Mouse (Mus musculus) midbrain, embryonic 15.5 days (tissue): ENCODE results near the gene B4galt4. TPM values are rescaled to one million over a fixed set of nuclear protein-coding genes. Genes with fewer than 3 reads are reported as not detected.

Source experiments
- ATAC-seq: fragments of 200-750 bp; cut with Nextera tagmentation; replicated peaks from 2 replicates; pipeline ENCODE4 v1.8.0; 2017; ENCODE audit warnings: moderate TSS enrichment
- H3K27ac ChIP-seq: fragments of 300-500 bp; sonication (generic); 2 replicates; pipeline ENCODE4 v1.5.1; 2015; ENCODE audit warnings: mild to moderate bottlenecking, inconsistent platforms
- H3K27me3 ChIP-seq: fragments of 300-500 bp; sonication (generic); replicated peaks from 2 replicates; pipeline ENCODE4 v1.6.1; 2015; ENCODE audit warnings: inconsistent platforms
- H3K36me3 ChIP-seq: fragments of 300-500 bp; sonication (generic); replicated peaks from 2 replicates; pipeline ENCODE4 v1.6.1; 2015; ENCODE audit warnings: inconsistent platforms
- H3K4me1 ChIP-seq: fragments of 300-500 bp; sonication (generic); 2 replicates; pipeline ENCODE4 v1.6.1; 2015; ENCODE audit warnings: inconsistent platforms
- H3K4me2 ChIP-seq: fragments of 300-500 bp; sonication (generic); 2 replicates; pipeline ENCODE4 v1.6.1; 2015; ENCODE audit warnings: inconsistent platforms, mild to moderate bottlenecking, moderate library complexity
- H3K4me3 ChIP-seq: fragments of 300-500 bp; sonication (generic); 2 replicates; pipeline ENCODE4 v1.5.1; 2015; ENCODE audit warnings: mild to moderate bottlenecking, inconsistent platforms
- H3K9ac ChIP-seq: fragments of 300-500 bp; sonication (generic); 2 replicates; pipeline ENCODE4 v1.6.1; 2015; ENCODE audit warnings: mild to moderate bottlenecking, inconsistent platforms
- H3K9me3 ChIP-seq: fragments of 300-500 bp; sonication (generic); 2 replicates; pipeline ENCODE4 v1.6.1; 2016; ENCODE audit warnings: inconsistent platforms
- WGBS: fragments of 180-500 bp; shearing (Covaris S2); methylation state at CpG from one replicate; pipeline ENCODE4 v1.1.7; 2015; ENCODE audit warnings: mixed read lengths; 5-methylcytosine and 5-hydroxymethylcytosine counted together
- polyA plus RNA-seq: library from polyadenylated mRNA; unstranded; fragments of >200 nt; fragmentation: Nextera tagmentation; extraction: Ambion mirVana; gene quantifications from 2 replicates; pipeline ENCODE4 v1.2.1, GENCODE M21; 2015

B4galt4 gene
- polyA plus RNA-seq, 1 experiment from 2014 or later, result 30.0 TPM

DNA sequence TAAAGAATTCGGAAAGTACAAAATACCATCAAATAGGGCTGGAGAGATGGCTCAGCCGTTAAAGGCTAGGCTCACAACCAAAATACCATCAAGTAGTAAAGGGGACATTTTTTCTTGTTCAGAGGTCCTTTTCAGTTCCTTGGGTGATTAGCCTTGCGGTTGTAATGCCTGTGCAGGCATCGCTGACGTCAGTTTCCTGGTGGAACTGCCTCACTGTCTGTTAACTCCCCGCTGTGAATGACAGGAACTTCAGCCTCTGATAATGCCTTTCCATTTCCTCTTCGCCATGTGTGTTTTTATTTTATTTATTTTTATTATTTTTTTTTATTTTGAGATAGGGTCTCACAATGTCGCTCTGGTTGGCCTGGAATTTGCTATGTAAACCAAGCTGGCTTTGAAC lies 11.1 kb upstream of the B4galt4 start:
- Histone ChIP-seq H3K4me3 (no peak overlapping the region), H3K27me3 (no peaks in the 10 kb centered on the region), H3K4me1 (no peaks in the 10 kb centered on the region), H3K27ac (no peak overlapping the region), H3K4me2 (no peak overlapping the region), H3K9ac (no peak overlapping the region), H3K36me3 (no peaks in the 10 kb centered on the region), H3K9me3 (no peaks in the 10 kb centered on the region)
- no peak for ATAC-seq
- 74% methylated on average over 8 of the region's 8 CpGs for WGBS

DNA sequence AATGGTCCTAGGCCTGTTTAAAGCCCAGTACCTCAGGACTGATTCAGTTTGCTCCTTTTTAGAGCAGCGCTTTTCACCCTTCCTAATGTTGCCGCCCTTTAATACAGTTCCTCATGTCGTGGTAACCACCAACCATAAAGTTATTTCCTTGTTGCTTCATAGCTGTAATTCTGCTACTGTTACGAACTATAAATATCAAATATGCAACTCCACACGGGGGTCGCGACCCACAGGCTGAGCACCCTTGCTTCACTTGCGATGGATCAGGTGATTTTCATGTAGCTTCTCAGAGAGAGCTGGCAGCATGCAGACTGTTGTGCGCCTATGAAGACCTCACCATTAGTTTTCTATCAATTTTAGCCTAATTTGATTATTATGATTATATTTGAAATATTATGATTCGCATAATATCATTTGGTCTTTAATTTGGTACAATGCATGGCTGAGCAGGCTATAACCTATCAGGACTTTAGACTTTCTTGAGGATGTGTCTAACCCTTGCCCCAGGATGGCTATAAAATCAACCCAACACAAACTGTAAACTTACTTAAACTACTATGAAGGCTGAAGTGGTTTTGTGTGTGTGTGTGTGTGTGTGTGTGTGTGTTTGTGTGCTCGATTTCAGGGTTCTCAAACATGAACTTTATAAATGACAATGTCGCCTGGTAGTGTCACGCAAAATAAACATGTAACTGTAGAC lies 710 bp upstream of the B4galt4 start:
- Histone ChIP-seq H3K9ac (0 out of 2 replicates have a peak overlapping the region, but pooled peaks have one; percentile 92), H3K4me3 (peak overlapping the region; percentile 82), H3K27ac (peak overlapping the region; percentile 86; the same call in 1 of the 2 replicates), H3K36me3 (no peaks in the 10 kb centered on the region), H3K4me1 (peaks cover 10% of the 10 kb centered on the region; the same call in 1 of the 2 replicates), H3K9me3 (no peaks in the 10 kb centered on the region), H3K27me3 (no peaks in the 10 kb centered on the region), H3K4me2 (peak overlapping the region; percentile 80)
- no peak for ATAC-seq
- WGBS, result 87% methylated on average over 13 of the region's 13 CpGs

DNA sequence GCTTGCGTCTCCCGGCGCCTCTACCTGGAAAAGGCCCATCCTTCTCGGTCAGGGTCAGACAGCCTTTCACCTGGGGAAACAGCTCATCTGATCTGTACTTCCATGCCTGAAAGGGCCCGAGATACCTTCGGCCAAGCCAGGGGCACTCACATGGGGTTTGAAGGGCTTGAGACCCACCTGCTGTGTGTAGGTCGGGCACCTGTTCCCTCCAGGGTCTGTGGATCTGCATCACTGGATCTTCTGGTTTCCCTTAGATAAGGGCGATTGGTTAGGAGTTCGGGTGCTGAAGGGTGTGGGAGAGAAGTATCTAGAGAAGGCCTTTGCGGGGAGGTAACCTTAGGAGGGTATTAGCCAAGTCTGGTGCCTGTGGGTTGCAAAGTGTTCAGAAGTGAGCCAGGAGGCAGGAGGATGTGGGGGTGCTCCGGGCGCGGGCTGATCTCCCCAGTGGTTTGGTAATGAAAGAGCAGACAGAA lies 631 bp downstream of the B4galt4 start:
- H3K4me1 ChIP-seq, result peaks cover 10% of the 10 kb centered on the region; the same call in 1 of the 2 replicates
- WGBS, result under 1% methylated on average over 13 of the region's 13 CpGs

DNA sequence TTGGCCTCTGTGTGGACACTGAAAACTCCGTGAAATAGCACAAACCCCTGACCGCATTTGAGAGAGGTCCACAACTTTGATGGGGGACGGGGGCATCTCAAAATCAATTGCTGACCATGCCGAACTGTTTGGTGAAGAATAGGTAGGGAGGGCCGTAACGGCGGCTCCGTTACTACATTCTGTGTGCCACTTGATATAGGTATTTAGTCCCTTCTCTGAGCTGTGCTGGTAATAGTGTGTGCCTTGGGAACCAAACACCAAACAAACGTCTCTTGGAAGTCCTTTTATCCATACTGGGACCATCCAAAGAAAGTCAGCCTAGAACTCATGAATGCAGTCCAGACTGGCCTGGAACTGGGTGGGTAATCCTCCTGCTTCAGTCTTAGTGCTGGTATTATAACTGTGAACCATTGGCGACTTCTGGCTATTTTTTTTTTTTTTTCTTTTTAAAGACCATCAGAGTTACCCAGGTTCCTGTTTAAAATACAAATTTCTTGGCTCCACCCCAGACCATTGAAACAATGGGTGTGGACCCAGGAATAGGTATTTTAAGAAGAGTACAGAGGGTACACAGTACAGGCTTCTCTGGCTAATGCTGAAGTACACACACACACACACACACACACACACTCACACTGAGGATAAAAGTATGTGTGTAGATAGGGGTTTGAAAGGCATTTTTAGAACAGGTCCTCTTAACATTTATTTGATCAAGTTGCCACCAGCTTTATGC lies 2.0 kb downstream of the B4galt4 start:
- WGBS, result 90% methylated on average over 10 of the region's 10 CpGs
- Histone ChIP-seq H3K27me3 (no peaks in the 10 kb centered on the region), H3K4me1 (peaks cover 10% of the 10 kb centered on the region; the same call in 1 of the 2 replicates), H3K9me3 (no peaks in the 10 kb centered on the region), H3K4me2 (no peak overlapping the region), H3K27ac (no peak overlapping the region), H3K4me3 (no peak overlapping the region), H3K9ac (no peak overlapping the region), H3K36me3 (no peaks in the 10 kb centered on the region)
- no peak for ATAC-seq

More for the DNA sequence above, 631 bp downstream of the B4galt4 start:
- H3K9me3 ChIP-seq, result no peaks in the 10 kb centered on the region
- H3K4me3 ChIP-seq, result peak overlapping the region; percentile 82
- peak overlapping the region; percentile 92 for H3K9ac ChIP-seq
- H3K27me3 ChIP-seq, result no peaks in the 10 kb centered on the region
- H3K36me3 ChIP-seq, result no peaks in the 10 kb centered on the region
- ATAC-seq, result peak; percentile 77
- peak overlapping the region; percentile 86 for H3K27ac ChIP-seq
- H3K4me2 ChIP-seq, result peak overlapping the region; percentile 80

DNA sequence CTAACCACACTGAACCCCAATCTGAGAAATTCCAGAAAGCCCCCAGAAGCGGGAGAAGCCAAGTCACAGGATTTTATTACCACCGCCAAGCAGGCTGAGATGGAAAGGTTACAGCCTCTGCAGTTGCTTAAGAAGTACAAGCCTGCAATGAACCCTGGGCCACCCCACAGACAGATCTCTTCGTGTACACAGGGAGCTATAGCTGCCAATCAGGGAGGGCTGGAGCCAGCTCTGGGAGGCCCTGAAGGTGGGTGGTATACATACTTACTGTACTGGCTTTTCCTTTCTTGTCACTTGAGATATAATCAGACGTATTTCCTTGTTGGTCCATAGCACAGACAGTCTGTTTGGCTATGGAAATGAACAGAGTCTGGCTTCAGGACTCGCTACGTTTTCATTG lies 8.7 kb downstream of the B4galt4 start:
- no peak overlapping the region for H3K27ac ChIP-seq
- H3K36me3 ChIP-seq, result no peaks in the 10 kb centered on the region
- 86% methylated on average over 6 of the region's 6 CpGs for WGBS
- ATAC-seq, result no peak
- no peak overlapping the region for H3K9ac ChIP-seq
- H3K4me2 ChIP-seq, result no peak overlapping the region
- no peak overlapping the region for H3K4me3 ChIP-seq
- no peaks in the 10 kb centered on the region for H3K9me3 ChIP-seq
- no peaks in the 10 kb centered on the region for H3K4me1 ChIP-seq
- H3K27me3 ChIP-seq, result no peaks in the 10 kb centered on the region

DNA sequence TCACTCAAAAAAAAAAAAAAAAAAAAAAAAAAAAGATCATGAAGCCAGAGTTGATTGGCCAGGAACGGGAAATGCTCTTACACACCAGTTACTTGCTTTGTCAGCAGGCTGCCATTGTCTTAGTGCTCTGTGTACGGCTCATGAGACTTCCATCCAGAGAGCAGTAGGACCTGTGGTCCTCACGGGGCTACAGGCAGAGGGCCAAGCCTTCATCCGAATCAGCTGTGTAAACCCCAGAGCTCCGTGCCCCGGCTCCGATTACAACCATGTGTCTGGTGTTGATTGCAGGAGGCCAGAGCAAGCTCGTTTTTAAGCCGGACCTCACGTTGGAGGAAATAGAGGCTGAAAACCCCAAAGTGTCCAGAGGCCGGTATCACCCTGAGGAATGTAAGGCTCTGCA lies 11.6 kb downstream of the B4galt4 start:
- Histone ChIP-seq H3K27me3 (no peaks in the 10 kb centered on the region), H3K27ac (no peak overlapping the region), H3K4me2 (no peak overlapping the region), H3K4me3 (no peak overlapping the region), H3K36me3 (peaks cover 11% of the 10 kb centered on the region; the same call in 1 of the 2 replicates), H3K9ac (no peak overlapping the region), H3K4me1 (no peaks in the 10 kb centered on the region), H3K9me3 (no peaks in the 10 kb centered on the region)
- no peak for ATAC-seq
- 67% methylated on average over 11 of the region's 11 CpGs for WGBS

DNA sequence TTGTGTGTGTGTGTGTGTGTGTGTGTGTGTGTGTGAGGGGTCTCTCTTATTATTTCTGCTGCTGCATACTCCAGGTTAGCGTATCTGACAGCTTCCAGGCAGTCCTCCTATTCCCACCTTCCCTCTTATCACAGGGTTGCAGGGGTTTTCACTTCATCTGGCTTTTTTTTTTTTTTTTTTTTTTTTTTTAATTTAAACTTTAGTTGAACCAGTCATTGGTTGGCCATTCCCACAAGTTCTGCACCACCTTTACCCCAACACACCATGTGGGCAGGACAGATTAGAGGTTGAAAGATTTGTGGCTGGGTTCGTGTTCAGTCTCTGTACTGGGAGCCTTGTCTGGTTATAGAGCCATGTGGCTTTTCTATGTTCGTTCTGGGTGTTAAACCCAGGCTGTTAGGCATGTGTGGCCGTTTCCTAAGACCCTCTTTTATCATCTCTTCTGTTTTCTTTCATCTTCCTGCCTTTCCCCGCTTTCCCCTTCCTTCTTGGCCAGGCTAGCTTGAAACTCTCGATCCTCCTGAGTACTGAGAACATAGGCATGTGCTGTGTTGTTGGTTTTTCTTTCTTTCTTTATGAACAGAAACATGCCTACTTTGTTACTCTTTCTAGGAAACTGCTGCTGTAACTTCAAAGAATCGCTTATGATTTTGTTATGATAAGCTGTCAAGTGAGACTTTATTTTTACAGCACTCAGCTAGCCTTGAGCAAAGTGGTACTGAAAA lies 13.6 kb downstream of the B4galt4 start:
- H3K4me3 ChIP-seq, result no peak overlapping the region
- H3K27ac ChIP-seq, result no peak overlapping the region
- ATAC-seq, result no peak
- peaks cover 16% of the 10 kb centered on the region; the same call in 1 of the 2 replicates for H3K36me3 ChIP-seq
- H3K27me3 ChIP-seq, result no peaks in the 10 kb centered on the region
- no peaks in the 10 kb centered on the region for H3K9me3 ChIP-seq
- no peak overlapping the region for H3K9ac ChIP-seq
- H3K4me2 ChIP-seq, result no peak overlapping the region
- WGBS, result 79% methylated on average over 7 of the region's 7 CpGs
- H3K4me1 ChIP-seq, result no peaks in the 10 kb centered on the region

DNA sequence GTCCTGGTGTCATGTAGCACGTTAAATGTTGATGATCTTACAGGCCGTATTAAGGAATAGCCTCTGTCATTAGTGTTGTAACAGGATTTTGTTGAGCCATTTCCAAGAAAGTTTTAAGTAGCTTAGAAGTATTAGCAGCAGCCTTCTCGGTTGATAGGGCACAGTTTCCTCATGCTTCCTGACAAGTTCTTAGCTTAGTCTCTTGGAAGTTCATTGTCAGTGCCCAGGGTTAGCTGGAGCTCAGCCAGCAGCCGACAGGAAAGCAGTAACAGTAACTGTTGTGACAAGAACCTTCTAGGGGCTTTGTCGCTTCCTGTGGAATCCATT lies 14.1 kb downstream of the B4galt4 start:
- no peak overlapping the region for H3K9ac ChIP-seq
- no peak overlapping the region for H3K4me2 ChIP-seq
- H3K36me3 ChIP-seq, result peaks cover 16% of the 10 kb centered on the region; the same call in 1 of the 2 replicates
- no peaks in the 10 kb centered on the region for H3K9me3 ChIP-seq
- H3K27ac ChIP-seq, result no peak overlapping the region
- H3K4me3 ChIP-seq, result no peak overlapping the region
- 43% methylated on average over 5 of the region's 5 CpGs for WGBS
- ATAC-seq, result no peak
- H3K4me1 ChIP-seq, result no peaks in the 10 kb centered on the region
- no peaks in the 10 kb centered on the region for H3K27me3 ChIP-seq

DNA sequence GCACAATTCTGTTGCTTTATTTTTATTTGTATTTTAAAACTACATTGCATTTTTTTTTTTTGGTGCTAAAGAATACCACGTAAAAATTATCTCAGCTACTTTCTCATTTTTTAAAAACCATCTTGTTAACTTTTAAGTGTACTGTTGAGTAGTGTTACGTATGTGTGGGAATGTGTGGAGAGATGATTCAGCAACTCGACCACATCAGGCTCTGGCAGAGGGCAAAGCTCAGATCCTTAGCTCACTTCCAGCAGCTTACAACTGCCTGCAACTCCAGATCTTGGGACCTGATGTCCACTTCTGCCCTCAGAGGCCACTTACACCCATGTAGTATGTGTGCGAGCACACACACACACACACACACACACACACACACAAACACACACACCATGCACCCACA lies 14.5 kb downstream of the B4galt4 start:
- Histone ChIP-seq H3K4me2 (no peak overlapping the region), H3K27ac (no peak overlapping the region), H3K4me1 (no peaks in the 10 kb centered on the region), H3K4me3 (no peak overlapping the region), H3K9ac (no peak overlapping the region), H3K9me3 (no peaks in the 10 kb centered on the region), H3K27me3 (no peaks in the 10 kb centered on the region), H3K36me3 (peaks cover 16% of the 10 kb centered on the region; the same call in 1 of the 2 replicates)
- WGBS, result 85% methylated on average over 4 of the region's 4 CpGs
- ATAC-seq, result no peak

DNA sequence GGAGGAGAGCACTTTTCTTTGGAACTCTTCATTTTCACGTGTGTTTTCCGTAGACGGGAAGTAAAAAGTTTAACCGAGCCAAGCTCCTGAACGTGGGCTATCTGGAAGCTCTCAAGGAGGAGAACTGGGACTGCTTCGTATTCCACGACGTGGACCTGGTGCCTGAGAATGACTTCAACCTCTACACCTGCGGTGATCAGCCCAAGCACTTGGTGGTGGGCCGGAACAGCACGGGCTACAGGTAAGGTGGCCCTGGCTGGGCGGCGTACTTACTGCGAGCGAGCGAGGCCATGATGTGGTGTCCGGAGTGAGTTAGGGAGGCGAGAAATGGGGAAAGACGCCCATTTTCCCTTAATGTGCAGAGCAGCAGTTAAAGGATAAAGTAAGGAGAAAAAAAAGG lies 15.6 kb downstream of the B4galt4 start:
- no peak for ATAC-seq
- Histone ChIP-seq H3K4me3 (no peak overlapping the region), H3K9ac (no peak overlapping the region), H3K4me2 (no peak overlapping the region), H3K36me3 (peaks cover 16% of the 10 kb centered on the region; the same call in 1 of the 2 replicates), H3K27me3 (no peaks in the 10 kb centered on the region), H3K9me3 (no peaks in the 10 kb centered on the region), H3K27ac (no peak overlapping the region), H3K4me1 (no peaks in the 10 kb centered on the region)
- WGBS, result 96% methylated on average over 19 of the region's 19 CpGs

DNA sequence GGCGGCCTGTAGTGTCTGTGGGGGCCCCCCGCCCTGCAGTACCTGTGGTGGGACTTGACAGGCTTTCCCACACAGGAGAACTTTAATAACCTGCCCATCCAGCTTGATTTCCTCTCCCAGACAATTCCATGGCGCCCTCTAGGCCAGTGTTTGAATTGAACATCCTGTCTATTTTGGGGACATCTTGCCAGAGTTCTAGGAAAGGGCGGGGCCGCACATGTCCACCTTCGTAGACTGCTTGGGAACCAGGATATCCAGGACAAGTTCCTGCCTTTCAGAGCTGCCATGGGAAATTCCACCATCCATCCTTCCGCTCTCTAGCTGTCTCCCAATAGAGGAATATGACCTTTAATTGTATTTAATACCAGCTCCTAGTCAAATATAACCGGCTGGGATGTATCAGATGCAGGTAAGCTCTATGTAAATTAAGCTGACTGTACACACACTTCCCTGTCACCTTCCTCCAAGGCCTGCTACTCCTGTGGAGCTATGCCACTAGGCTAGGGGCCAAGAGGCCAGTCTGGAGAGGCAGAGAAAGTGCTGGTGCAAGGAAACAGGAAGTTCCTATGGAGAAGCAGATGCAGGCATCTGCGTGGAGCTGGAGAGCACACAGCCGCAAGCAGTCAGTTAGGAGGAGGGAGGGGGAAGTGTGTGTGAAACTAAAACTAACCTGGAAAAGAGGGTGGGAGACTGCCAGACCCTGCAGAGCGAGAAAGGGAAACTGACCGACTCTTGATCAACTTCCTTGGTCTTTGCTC lies 16.2 kb downstream of the B4galt4 start:
- Histone ChIP-seq H3K4me3 (no peak overlapping the region), H3K4me2 (no peak overlapping the region), H3K27me3 (no peaks in the 10 kb centered on the region), H3K9ac (no peak overlapping the region), H3K27ac (no peak overlapping the region), H3K9me3 (no peaks in the 10 kb centered on the region), H3K4me1 (no peaks in the 10 kb centered on the region), H3K36me3 (peaks cover 16% of the 10 kb centered on the region; the same call in 1 of the 2 replicates)
- ATAC-seq, result no peak
- WGBS, result 89% methylated on average over 12 of the region's 12 CpGs
